Mouse (Mus musculus) c-Kit-negative CD71-positive TER-119-positive erythroid progenitor cells, embryonic 14.5 days (primary cell): ENCODE measurements around the gene Mccc1.
A peak's percentile ranks its signal among the peaks of the same experiment; 100 is the strongest.

Experiments used
- DNase-seq: peaks from one replicate; pipeline ENCODE4 v3.0.0-alpha.2; 2013; ENCODE audit warnings: low read depth, low spot score

Gene Mccc1

GRCm38 (mm10) chr3:35966493-35966892 lies 34.0 kb downstream of the Mccc1 start:
- no peak for DNase-seq

GRCm38 (mm10) chr3:35964928-35965327 lies 35.5 kb downstream of the Mccc1 start:
- no peak for DNase-seq

- no peak for DNase-seq
Measured at GRCm38 (mm10) chr3:35963921-35964320, 36.6 kb downstream of the Mccc1 start.

- no peak for DNase-seq
Measured at GRCm38 (mm10) chr3:35963401-35963800, 37.1 kb downstream of the Mccc1 start.

GRCm38 (mm10) chr3:35962967-35963366 lies 37.5 kb downstream of the Mccc1 start:
- DNase-seq: no peak

- no peak for DNase-seq
Measured at GRCm38 (mm10) chr3:35957230-35957629, 43.2 kb downstream of the Mccc1 start.

GRCm38 (mm10) chr3:35954901-35955575 lies 45.4 kb downstream of the Mccc1 start:
- DNase-seq: no peak

- DNase-seq: no peak
Measured at GRCm38 (mm10) chr3:35953816-35954215, 46.7 kb downstream of the Mccc1 start.

- no peak for DNase-seq
Measured at GRCm38 (mm10) chr3:35953184-35953583, 47.3 kb downstream of the Mccc1 start.

- no peak for DNase-seq
Measured at GRCm38 (mm10) chr3:35948197-35948596, 52.3 kb downstream of the Mccc1 start.

- DNase-seq: no peak
Measured at GRCm38 (mm10) chr3:35940520-35941135, 59.9 kb downstream of the Mccc1 start.

GRCm38 (mm10) chr3:35940047-35940446 lies 60.4 kb downstream of the Mccc1 start:
- DNase-seq: no peak

GRCm38 (mm10) chr3:35937345-35937744 lies 63.1 kb downstream of the Mccc1 start, which contains the start of gene Dcun1d1:
Gene Dcun1d1, minus strand, starts transcription at chr3:35937445.
- no peak for DNase-seq

GRCm38 (mm10) chr3:35933405-35933777 lies 67.1 kb downstream of the Mccc1 start:
- DNase-seq: no peak

GRCm38 (mm10) chr3:35932735-35933404 lies 67.6 kb downstream of the Mccc1 start:
- no peak for DNase-seq

- no peak for DNase-seq
Measured at GRCm38 (mm10) chr3:35931896-35932727, 68.4 kb downstream of the Mccc1 start.

- no peak for DNase-seq
Measured at GRCm38 (mm10) chr3:35931359-35931758, 69.1 kb downstream of the Mccc1 start.

- no peak for DNase-seq
Measured at GRCm38 (mm10) chr3:35929831-35930230, 70.6 kb downstream of the Mccc1 start.

- DNase-seq: no peak
Measured at GRCm38 (mm10) chr3:35929406-35929805, 71.1 kb downstream of the Mccc1 start.

GRCm38 (mm10) chr3:35925852-35926251 lies 74.6 kb downstream of the Mccc1 start:
- DNase-seq: no peak

GRCm38 (mm10) chr3:35924007-35924406 lies 76.5 kb downstream of the Mccc1 start:
- peak; percentile 60 for DNase-seq

GRCm38 (mm10) chr3:35923495-35923894 lies 77.0 kb downstream of the Mccc1 start:
- peak; percentile 76 for DNase-seq
